Mouse (Mus musculus) liver, embryonic 13.5 days (tissue): ENCODE results near the gene Ndufb10. TPM values are rescaled to one million over a fixed set of nuclear protein-coding genes. Genes with fewer than 3 reads are reported as not detected.

Source experiments
- ATAC-seq: fragments of 200-750 bp; cut with Nextera tagmentation; 2 replicates; pipeline ENCODE4 v1.8.0; 2017; ENCODE audit warnings: low read depth, mild to moderate bottlenecking, moderate number of reproducible peaks, moderate library complexity
- DNase-seq: peaks from one replicate; pipeline ENCODE4 v3.0.0; 2022
- H3K27ac ChIP-seq: fragments of 300-500 bp; sonication (generic); 2 replicates; pipeline ENCODE4 v1.5.1; 2015; ENCODE audit warnings: moderate library complexity, mild to moderate bottlenecking, inconsistent platforms
- H3K27me3 ChIP-seq: fragments of 300-500 bp; sonication (generic); 2 replicates; pipeline ENCODE4 v1.6.1; 2015; ENCODE audit warnings: mild to moderate bottlenecking, inconsistent platforms
- H3K36me3 ChIP-seq: fragments of 300-500 bp; sonication (generic); 2 replicates; pipeline ENCODE4 v1.6.1; 2015; ENCODE audit warnings: mild to moderate bottlenecking, inconsistent platforms
- H3K4me1 ChIP-seq: fragments of 300-500 bp; sonication (generic); replicated peaks from 2 replicates; pipeline ENCODE4 v1.6.1; 2015; ENCODE audit warnings: inconsistent platforms
- H3K4me2 ChIP-seq: fragments of 300-500 bp; sonication (generic); 2 replicates; pipeline ENCODE4 v1.6.1; 2015; ENCODE audit warnings: inconsistent platforms, mild to moderate bottlenecking, moderate library complexity
- H3K4me3 ChIP-seq: fragments of 300-500 bp; sonication (generic); replicated peaks from 2 replicates; pipeline ENCODE4 v1.5.1; 2015; ENCODE audit warnings: mild to moderate bottlenecking, inconsistent platforms
- H3K9ac ChIP-seq: fragments of 300-500 bp; sonication (generic); 2 replicates; pipeline ENCODE4 v1.6.1; 2015; ENCODE audit warnings: mild to moderate bottlenecking, inconsistent platforms
- H3K9me3 ChIP-seq: fragments of 300-500 bp; sonication (generic); replicated peaks from 2 replicates; pipeline ENCODE4 v1.6.1; 2016; ENCODE audit warnings: inconsistent platforms
- WGBS: fragments of 180-500 bp; shearing (Covaris S2); methylation state at CpG from one replicate; pipeline ENCODE4 v1.1.7; 2015; ENCODE audit not compliant: insufficient replicate concordance; 5-methylcytosine and 5-hydroxymethylcytosine counted together
- polyA plus RNA-seq: library from polyadenylated mRNA; unstranded; fragments of >200 nt; fragmentation: Nextera tagmentation; extraction: Ambion mirVana; gene quantifications from 2 replicates; pipeline ENCODE4 v1.2.1, GENCODE M21; 2015

Gene Ndufb10
- polyA plus RNA-seq, 1 experiment from 2014 or later: 206 TPM

GRCm38 (mm10) chr17:24733434-24734050 is 9.3 kb upstream of the Ndufb10 start:
- ATAC-seq (no peak), DNase-seq (no peak)
- H3K36me3 ChIP-seq: no peaks in the 10 kb centered on the region
- peaks cover 31% of the 10 kb centered on the region for H3K4me1 ChIP-seq
- H3K27me3 ChIP-seq: 0 out of 2 replicates have a peak, but pooled peaks cover 4% of the 10 kb centered on the region
- H3K27ac ChIP-seq: no peak overlapping the region
- no peak overlapping the region for H3K9ac ChIP-seq
- no peak overlapping the region for H3K4me2 ChIP-seq
- no peak overlapping the region for H3K4me3 ChIP-seq
- 82% methylated on average over 21 of the region's 21 CpGs for WGBS
- no peaks in the 10 kb centered on the region for H3K9me3 ChIP-seq

GRCm38 (mm10) chr17:24732233-24732935 is 8.1 kb upstream of the Ndufb10 start:
- H3K9ac ChIP-seq: no peak overlapping the region
- H3K4me1 ChIP-seq: peaks cover 21% of the 10 kb centered on the region
- H3K4me3 ChIP-seq: no peak overlapping the region
- DNase-seq (no peak), ATAC-seq (no peak)
- 0 out of 2 replicates have a peak, but pooled peaks cover 16% of the 10 kb centered on the region for H3K27me3 ChIP-seq
- no peaks in the 10 kb centered on the region for H3K36me3 ChIP-seq
- no peak overlapping the region for H3K27ac ChIP-seq
- H3K4me2 ChIP-seq: no peak overlapping the region
- 76% methylated on average over 12 of the region's 12 CpGs for WGBS
- no peaks in the 10 kb centered on the region for H3K9me3 ChIP-seq

- DNase-seq: no peak
- no peak overlapping the region for H3K4me3 ChIP-seq
- peaks cover 15% of the 10 kb centered on the region for H3K4me1 ChIP-seq
- no peaks in the 10 kb centered on the region for H3K36me3 ChIP-seq
- ATAC-seq: no peak
- no peak overlapping the region for H3K27ac ChIP-seq
- 0 out of 2 replicates have a peak, but pooled peaks cover 16% of the 10 kb centered on the region for H3K27me3 ChIP-seq
- no peaks in the 10 kb centered on the region for H3K9me3 ChIP-seq
- H3K4me2 ChIP-seq: no peak overlapping the region
- WGBS: 76% methylated on average over 14 of the region's 14 CpGs
- no peak overlapping the region for H3K9ac ChIP-seq
Measured at GRCm38 (mm10) chr17:24730787-24731186, 6.5 kb upstream of the Ndufb10 start.

- Histone ChIP-seq H3K4me2 (no peak overlapping the region), H3K36me3 (no peaks in the 10 kb centered on the region), H3K9ac (no peak overlapping the region), H3K27me3 (0 out of 2 replicates have a peak, but pooled peaks cover 16% of the 10 kb centered on the region), H3K4me3 (no peak overlapping the region), H3K9me3 (no peaks in the 10 kb centered on the region), H3K4me1 (peaks cover 10% of the 10 kb centered on the region), H3K27ac (no peak overlapping the region)
- ATAC-seq (no peak), DNase-seq (no peak)
- WGBS: 73% methylated on average over 6 of the region's 6 CpGs
Measured at GRCm38 (mm10) chr17:24729067-24729466, 4.8 kb upstream of the Ndufb10 start.

GRCm38 (mm10) chr17:24728184-24728583 is 3.9 kb upstream of the Ndufb10 start:
- ATAC-seq: no peak

GRCm38 (mm10) chr17:24727618-24728017 is 3.3 kb upstream of the Ndufb10 start, which contains the start of gene Rpl3l:
Gene Rpl3l, plus strand, starts transcription at chr17:24727820.
- no peak for DNase-seq
- peaks cover 1% of the 10 kb centered on the region for H3K36me3 ChIP-seq
- no peak within 1 kb of the TSS for H3K27ac ChIP-seq
- no peak within 1 kb of the TSS for H3K4me2 ChIP-seq
- no peaks in the 10 kb centered on the region for H3K9me3 ChIP-seq
- no peak for ATAC-seq
- no peak within 1 kb of the TSS for H3K4me3 ChIP-seq
- H3K27me3 ChIP-seq: 0 out of 2 replicates have a peak, but pooled peaks cover 16% of the 10 kb centered on the region
- WGBS: 55% methylated on average over 2 of the region's 2 CpGs
- H3K4me1 ChIP-seq: peaks cover 21% of the 10 kb centered on the region
- no peak within 1 kb of the TSS for H3K9ac ChIP-seq

More at GRCm38 (mm10) chr17:24728184-24728583, 3.9 kb upstream of the Ndufb10 start:
- H3K4me1 ChIP-seq: peaks cover 15% of the 10 kb centered on the region
- H3K9me3 ChIP-seq: no peaks in the 10 kb centered on the region
- 0 out of 2 replicates have a peak, but pooled peaks cover 16% of the 10 kb centered on the region for H3K27me3 ChIP-seq
- H3K9ac ChIP-seq: no peak overlapping the region
- DNase-seq: no peak
- 63% methylated on average over 17 of the region's 17 CpGs for WGBS
- H3K4me2 ChIP-seq: no peak overlapping the region
- no peak overlapping the region for H3K4me3 ChIP-seq
- H3K27ac ChIP-seq: no peak overlapping the region
- H3K36me3 ChIP-seq: no peaks in the 10 kb centered on the region

GRCm38 (mm10) chr17:24725637-24726390 is 1.5 kb upstream of the Ndufb10 start:
- no peak overlapping the region for H3K27ac ChIP-seq
- WGBS: 61% methylated on average over 3 of the region's 3 CpGs
- H3K36me3 ChIP-seq: peaks cover 18% of the 10 kb centered on the region
- peaks cover 37% of the 10 kb centered on the region for H3K4me1 ChIP-seq
- no peak for DNase-seq
- H3K27me3 ChIP-seq: 0 out of 2 replicates have a peak, but pooled peaks cover 14% of the 10 kb centered on the region
- no peaks in the 10 kb centered on the region for H3K9me3 ChIP-seq
- no peak overlapping the region for H3K4me2 ChIP-seq
- no peak overlapping the region for H3K9ac ChIP-seq
- no peak overlapping the region for H3K4me3 ChIP-seq
- ATAC-seq: no peak

- H3K27me3 ChIP-seq: 0 out of 2 replicates have a peak, but pooled peaks cover 13% of the 10 kb centered on the region
- peaks cover 21% of the 10 kb centered on the region for H3K36me3 ChIP-seq
- ATAC-seq (peak; percentile 61), DNase-seq (no peak)
- H3K4me2 ChIP-seq: peak overlapping the region; percentile 87
- H3K9ac ChIP-seq: peak overlapping the region; percentile 91
- WGBS: under 1% methylated on average over 15 of the region's 15 CpGs
- H3K27ac ChIP-seq: peak overlapping the region; percentile 89
- H3K9me3 ChIP-seq: no peaks in the 10 kb centered on the region
- peaks cover 43% of the 10 kb centered on the region for H3K4me1 ChIP-seq
- H3K4me3 ChIP-seq: peak overlapping the region; percentile 82
Measured at GRCm38 (mm10) chr17:24723881-24724180, 447 bp downstream of the Ndufb10 start.

- Histone ChIP-seq H3K9ac (peak overlapping the region; percentile 91), H3K27ac (peak overlapping the region; percentile 89), H3K27me3 (0 out of 2 replicates have a peak, but pooled peaks cover 9% of the 10 kb centered on the region), H3K36me3 (peaks cover 24% of the 10 kb centered on the region), H3K4me1 (peaks cover 48% of the 10 kb centered on the region), H3K4me2 (peak overlapping the region; percentile 87), H3K9me3 (no peaks in the 10 kb centered on the region), H3K4me3 (peak overlapping the region; percentile 82)
- ATAC-seq (no peak), DNase-seq (no peak)
- WGBS: under 1% methylated on average over 12 of the region's 12 CpGs
Measured at GRCm38 (mm10) chr17:24723122-24723880, 977 bp downstream of the Ndufb10 start.

- ATAC-seq (no peak), DNase-seq (peak; percentile 30)
- 14% methylated on average over 13 of the region's 13 CpGs for WGBS
Measured at GRCm38 (mm10) chr17:24722220-24722924, 1.9 kb downstream of the Ndufb10 start.

More at GRCm38 (mm10) chr17:24722220-24722924, 1.9 kb downstream of the Ndufb10 start:
- peak overlapping the region; percentile 87 for H3K4me2 ChIP-seq
- peak overlapping the region; percentile 82 for H3K4me3 ChIP-seq
- H3K9ac ChIP-seq: peak overlapping the region; percentile 91
- H3K27ac ChIP-seq: peak overlapping the region; percentile 89
- H3K36me3 ChIP-seq: peaks cover 34% of the 10 kb centered on the region
- no peaks in the 10 kb centered on the region for H3K9me3 ChIP-seq
- peaks cover 58% of the 10 kb centered on the region for H3K4me1 ChIP-seq
- no peaks in the 10 kb centered on the region for H3K27me3 ChIP-seq
